Mouse (Mus musculus): ENCODE results near the gene Fras1. TPM values are rescaled to one million over a fixed set of nuclear protein-coding genes. Genes with fewer than 3 reads are reported as not detected.

The Fras1 gene
- polyA plus RNA-seq, 1 experiment from 2014 or later, result 1.2 TPM

GRCm38 (mm10) chr5:96622604-96623352 lies 249.0 kb downstream of the Fras1 start:
- Histone ChIP-seq H3K9me3 (replicated peaks) (no peaks in the 10 kb centered on the region), H3K27ac (no peak overlapping the region), H3K27me3 (no peaks in the 10 kb centered on the region), H3K36me3 (no peaks in the 10 kb centered on the region), H3K4me2 (no peak overlapping the region), H3K9ac (no peak overlapping the region), H3K4me3 (replicated peaks) (no peak overlapping the region), H3K4me1 (replicated peaks) (no peaks in the 10 kb centered on the region)
- ATAC-seq (ENCODE audit: low read depth), result no peak
- DNase-seq, result no peak
- WGBS (ENCODE audit: insufficient replicate concordance), result 42% methylated on average over 5 of the region's 5 CpGs

DNA sequence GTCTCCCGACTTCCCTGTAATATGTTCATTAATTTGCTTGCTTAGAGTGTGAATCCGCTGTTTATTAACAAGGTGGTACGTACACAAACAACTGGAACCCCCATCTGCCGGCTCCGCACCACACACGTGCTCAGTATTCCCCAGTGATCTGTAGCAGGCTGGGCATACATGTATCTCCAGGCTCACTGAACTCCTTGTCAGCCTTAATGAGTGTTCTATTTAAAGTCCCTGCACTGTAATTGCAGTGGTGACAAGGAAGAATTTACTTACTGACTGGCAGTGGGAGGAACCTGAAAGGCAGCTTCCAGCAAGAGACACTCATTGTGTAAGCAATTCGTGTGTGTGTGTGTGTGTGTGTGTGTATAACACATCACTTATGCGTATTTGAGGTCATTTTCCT lies 256.1 kb downstream of the Fras1 start:
- Histone ChIP-seq H3K9ac (no peak overlapping the region), H3K4me2 (no peak overlapping the region), H3K27me3 (no peaks in the 10 kb centered on the region), H3K27ac (no peak overlapping the region), H3K36me3 (no peaks in the 10 kb centered on the region), H3K4me1 (replicated peaks) (no peaks in the 10 kb centered on the region), H3K4me3 (replicated peaks) (no peak overlapping the region), H3K9me3 (replicated peaks) (no peaks in the 10 kb centered on the region)
- WGBS (ENCODE audit: insufficient replicate concordance), result 72% methylated on average over 8 of the region's 8 CpGs
- DNase-seq (no peak), ATAC-seq (ENCODE audit: low read depth) (no peak)

- Histone ChIP-seq H3K27ac (no peak overlapping the region), H3K27me3 (no peaks in the 10 kb centered on the region), H3K9ac (no peak overlapping the region), H3K4me3 (replicated peaks) (no peak overlapping the region), H3K9me3 (replicated peaks) (no peaks in the 10 kb centered on the region), H3K4me1 (replicated peaks) (no peaks in the 10 kb centered on the region), H3K4me2 (no peak overlapping the region), H3K36me3 (no peaks in the 10 kb centered on the region)
- 69% methylated on average over 17 of the region's 17 CpGs for WGBS (ENCODE audit: insufficient replicate concordance)
- no peak for DNase-seq
- ATAC-seq (ENCODE audit: low read depth), result no peak
Measured at GRCm38 (mm10) chr5:96635146-96635862, 261.5 kb downstream of the Fras1 start.

GRCm38 (mm10) chr5:96635866-96636265 lies 262.1 kb downstream of the Fras1 start:
- Histone ChIP-seq H3K9ac (no peak overlapping the region), H3K4me2 (no peak overlapping the region), H3K36me3 (no peaks in the 10 kb centered on the region), H3K4me1 (replicated peaks) (no peaks in the 10 kb centered on the region), H3K27me3 (no peaks in the 10 kb centered on the region), H3K9me3 (replicated peaks) (no peaks in the 10 kb centered on the region), H3K27ac (no peak overlapping the region), H3K4me3 (replicated peaks) (no peak overlapping the region)
- 58% methylated on average over 5 of the region's 5 CpGs for WGBS (ENCODE audit: insufficient replicate concordance)
- DNase-seq, result no peak
- ATAC-seq (ENCODE audit: low read depth), result no peak

GRCm38 (mm10) chr5:96639213-96639910 lies 265.6 kb downstream of the Fras1 start:
- Histone ChIP-seq H3K36me3 (no peaks in the 10 kb centered on the region), H3K4me3 (replicated peaks) (no peak overlapping the region), H3K9me3 (replicated peaks) (no peaks in the 10 kb centered on the region), H3K27me3 (no peaks in the 10 kb centered on the region), H3K4me2 (no peak overlapping the region), H3K27ac (no peak overlapping the region), H3K4me1 (replicated peaks) (no peaks in the 10 kb centered on the region), H3K9ac (no peak overlapping the region)
- no peak for ATAC-seq (ENCODE audit: low read depth)
- no peak for DNase-seq
- WGBS (ENCODE audit: insufficient replicate concordance), result 58% methylated on average over 6 of the region's 6 CpGs

DNA sequence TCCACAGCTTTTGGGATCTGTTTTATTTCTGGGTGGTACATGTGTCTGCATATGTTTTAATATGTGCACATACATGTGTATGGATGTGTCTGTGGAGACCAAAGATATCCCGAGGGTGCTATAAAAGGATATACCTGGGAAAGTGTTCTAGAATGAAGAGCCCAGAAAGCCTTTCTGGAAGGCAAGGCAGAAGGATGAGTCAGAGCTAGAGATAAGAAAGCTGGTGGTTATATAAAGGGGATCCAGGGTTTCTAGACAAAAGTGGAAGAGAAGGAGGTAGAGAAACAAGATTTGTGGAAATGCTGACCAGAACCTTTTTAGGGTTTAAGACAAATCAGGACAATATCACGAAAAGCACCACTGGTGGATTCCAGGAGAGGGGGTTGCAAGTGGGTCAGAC lies 267.5 kb downstream of the Fras1 start:
- H3K4me3 ChIP-seq (replicated peaks), result no peak overlapping the region
- DNase-seq, result no peak
- H3K9me3 ChIP-seq (replicated peaks), result no peaks in the 10 kb centered on the region
- H3K27me3 ChIP-seq, result no peaks in the 10 kb centered on the region
- H3K4me1 ChIP-seq (replicated peaks), result no peaks in the 10 kb centered on the region
- ATAC-seq (ENCODE audit: low read depth), result no peak
- H3K36me3 ChIP-seq, result no peaks in the 10 kb centered on the region
- no peak overlapping the region for H3K9ac ChIP-seq
- no peak overlapping the region for H3K4me2 ChIP-seq
- no peak overlapping the region for H3K27ac ChIP-seq
- 48% methylated on average over 2 of the region's 2 CpGs for WGBS (ENCODE audit: insufficient replicate concordance)

DNA sequence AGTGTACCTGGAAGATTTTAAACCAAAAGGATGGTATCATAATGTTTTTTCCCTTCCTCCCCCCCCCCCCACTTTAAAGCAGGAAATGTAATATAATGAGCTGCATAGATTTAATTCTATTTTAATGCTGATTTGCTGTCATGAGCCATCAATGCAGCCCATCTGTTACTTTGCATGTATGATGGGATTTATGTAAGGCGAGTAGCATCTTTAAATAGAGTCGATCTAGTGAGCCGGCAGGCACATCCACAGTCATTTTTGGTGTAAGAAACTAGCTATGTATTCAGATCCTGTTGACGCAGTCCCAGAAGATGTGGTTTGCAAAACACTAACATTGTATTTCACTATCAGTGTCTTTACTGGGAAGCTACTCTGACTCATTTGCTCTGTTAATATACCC lies 301.9 kb downstream of the Fras1 start:
- Histone ChIP-seq H3K4me2 (no peak overlapping the region), H3K36me3 (no peaks in the 10 kb centered on the region), H3K9me3 (replicated peaks) (no peaks in the 10 kb centered on the region), H3K4me1 (replicated peaks) (no peaks in the 10 kb centered on the region), H3K9ac (no peak overlapping the region), H3K27ac (no peak overlapping the region), H3K27me3 (no peaks in the 10 kb centered on the region), H3K4me3 (replicated peaks) (no peak overlapping the region)
- no peak for DNase-seq
- 78% methylated on average over 4 of the region's 4 CpGs for WGBS (ENCODE audit: insufficient replicate concordance)
- ATAC-seq (ENCODE audit: low read depth), result no peak

GRCm38 (mm10) chr5:96677498-96677897 lies 303.7 kb downstream of the Fras1 start:
- no peak for DNase-seq
- H3K4me2 ChIP-seq, result no peak overlapping the region
- no peak overlapping the region for H3K4me3 ChIP-seq (replicated peaks)
- H3K36me3 ChIP-seq, result no peaks in the 10 kb centered on the region
- WGBS (ENCODE audit: insufficient replicate concordance), result 15% methylated on average over 2 of the region's 2 CpGs
- no peaks in the 10 kb centered on the region for H3K4me1 ChIP-seq (replicated peaks)
- no peak overlapping the region for H3K27ac ChIP-seq
- no peak for ATAC-seq (ENCODE audit: low read depth)
- H3K27me3 ChIP-seq, result no peaks in the 10 kb centered on the region
- H3K9ac ChIP-seq, result no peak overlapping the region
- no peaks in the 10 kb centered on the region for H3K9me3 ChIP-seq (replicated peaks)

DNA sequence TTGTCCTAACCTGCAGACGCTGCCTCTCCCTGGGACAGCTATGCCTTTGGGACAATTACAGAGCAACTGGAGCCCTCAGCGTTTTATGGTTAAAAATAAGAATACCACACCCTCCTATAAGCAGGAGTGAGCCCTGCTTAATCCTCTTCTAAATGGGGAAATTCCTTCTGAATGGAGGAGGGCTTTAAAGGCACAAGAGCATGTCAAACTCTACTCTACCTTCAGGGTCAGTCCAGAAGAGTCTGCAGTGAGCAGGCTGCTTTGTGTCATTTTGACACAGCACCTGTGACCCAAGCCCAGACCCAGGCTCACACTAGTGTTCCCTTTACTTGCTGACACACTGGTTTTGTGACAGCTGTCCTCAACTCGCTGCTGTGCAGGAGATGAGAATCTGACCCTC lies 307.3 kb downstream of the Fras1 start:
- Histone ChIP-seq H3K9me3 (replicated peaks) (no peaks in the 10 kb centered on the region), H3K9ac (no peak overlapping the region), H3K4me3 (replicated peaks) (no peak overlapping the region), H3K36me3 (no peaks in the 10 kb centered on the region), H3K4me2 (no peak overlapping the region), H3K27ac (no peak overlapping the region), H3K27me3 (no peaks in the 10 kb centered on the region), H3K4me1 (replicated peaks) (no peaks in the 10 kb centered on the region)
- DNase-seq (no peak), ATAC-seq (ENCODE audit: low read depth) (no peak)
- 50% methylated on average over 3 of the region's 3 CpGs for WGBS (ENCODE audit: insufficient replicate concordance)

- Histone ChIP-seq H3K4me1 (replicated peaks) (no peaks in the 10 kb centered on the region), H3K27me3 (no peaks in the 10 kb centered on the region), H3K36me3 (no peaks in the 10 kb centered on the region), H3K27ac (no peak overlapping the region), H3K4me2 (no peak overlapping the region), H3K9me3 (replicated peaks) (no peaks in the 10 kb centered on the region), H3K4me3 (replicated peaks) (no peak overlapping the region), H3K9ac (no peak overlapping the region)
- 66% methylated on average over 2 of the region's 2 CpGs for WGBS (ENCODE audit: insufficient replicate concordance)
- ATAC-seq (ENCODE audit: low read depth), result no peak
- DNase-seq, result no peak
Measured at GRCm38 (mm10) chr5:96682777-96683176, 309.0 kb downstream of the Fras1 start.

DNA sequence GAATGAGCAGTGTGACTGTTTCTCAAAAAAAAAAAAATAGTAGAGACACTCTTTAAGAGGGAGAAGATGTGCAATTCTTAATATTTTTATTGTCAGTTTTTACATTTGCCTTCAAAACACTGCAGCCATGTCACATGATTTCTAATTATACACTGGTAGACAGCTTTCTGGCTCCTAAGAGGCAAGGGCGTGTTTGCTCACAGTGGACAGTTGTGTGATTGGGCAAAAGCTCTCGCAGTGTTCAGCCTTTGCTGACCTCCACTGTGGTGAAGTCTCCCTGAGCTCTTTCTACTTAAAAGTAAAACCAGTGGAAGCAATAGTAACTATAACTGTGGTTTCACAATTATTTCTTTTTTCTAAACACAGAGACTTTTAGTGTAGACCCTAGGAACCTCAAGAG lies 315.1 kb downstream of the Fras1 start:
- DNase-seq, result no peak

More for the DNA sequence above, 315.1 kb downstream of the Fras1 start:
- Histone ChIP-seq H3K27me3 (no peaks in the 10 kb centered on the region), H3K27ac (no peak overlapping the region), H3K36me3 (no peaks in the 10 kb centered on the region), H3K9me3 (replicated peaks) (no peaks in the 10 kb centered on the region), H3K4me2 (no peak overlapping the region), H3K9ac (no peak overlapping the region), H3K4me1 (replicated peaks) (no peaks in the 10 kb centered on the region), H3K4me3 (replicated peaks) (no peak overlapping the region)
- 58% methylated on average over 2 of the region's 2 CpGs for WGBS (ENCODE audit: insufficient replicate concordance)
- ATAC-seq (ENCODE audit: low read depth), result no peak

Measured in liver, embryonic 13.5 days (tissue).